Mouse (Mus musculus) lung, embryonic 16.5 days (tissue): ENCODE measurements around the gene Sin3b. TPM values are rescaled to one million over a fixed set of nuclear protein-coding genes. Genes with fewer than 3 reads are reported as not detected.

Experiments
- ATAC-seq: fragments of 200-750 bp; cut with Nextera tagmentation; 2 replicates; pipeline ENCODE4 v1.8.0; 2017; ENCODE audit warnings: low read depth, mild to moderate bottlenecking, moderate library complexity
- H3K27ac ChIP-seq: fragments of 300-500 bp; sonication (generic); 2 replicates; pipeline ENCODE4 v1.5.1; 2014; ENCODE audit warnings: mild to moderate bottlenecking, control low read depth, low read length
- H3K27me3 ChIP-seq: fragments of 300-500 bp; sonication (generic); 2 replicates; pipeline ENCODE4 v1.6.1; 2014; ENCODE audit warnings: low read depth, low read length, mixed read lengths; ENCODE audit not compliant: control insufficient read depth, insufficient read depth
- H3K36me3 ChIP-seq: fragments of 300-500 bp; sonication (generic); 2 replicates; pipeline ENCODE4 v1.6.1; 2014; ENCODE audit warnings: low read length; ENCODE audit not compliant: control insufficient read depth, insufficient read depth
- H3K4me1 ChIP-seq: fragments of 300-500 bp; sonication (generic); replicated peaks from 2 replicates; pipeline ENCODE4 v1.6.1; 2014; ENCODE audit warnings: low read length, mixed read lengths; ENCODE audit not compliant: control insufficient read depth, insufficient read depth
- H3K4me2 ChIP-seq: fragments of 300-500 bp; sonication (generic); 2 replicates; pipeline ENCODE4 v1.6.1; 2014; ENCODE audit warnings: low read depth, low read length, control low read depth
- H3K4me3 ChIP-seq: fragments of 300-500 bp; sonication (generic); 2 replicates; pipeline ENCODE4 v1.5.1; 2014; ENCODE audit warnings: mild to moderate bottlenecking, low read length, control low read depth
- H3K9ac ChIP-seq: fragments of 300-500 bp; sonication (generic); 2 replicates; pipeline ENCODE4 v1.6.1; 2014; ENCODE audit warnings: low read length, control low read depth
- H3K9me3 ChIP-seq: fragments of 300-500 bp; sonication (generic); 2 replicates; pipeline ENCODE4 v1.6.1; 2016; ENCODE audit warnings: low read length; ENCODE audit not compliant: control insufficient read depth
- WGBS: fragments of 180-500 bp; shearing (Covaris S2); extraction: QIAGEN DNeasy Blood & Tissue Kit; methylation state at CpG from one replicate; pipeline ENCODE4 v1.1.7; 2014; 5-methylcytosine and 5-hydroxymethylcytosine counted together
- polyA plus RNA-seq: library from polyadenylated mRNA; unstranded; fragments of >200 nt; fragmentation: Nextera tagmentation; extraction: Ambion mirVana; gene quantifications from 2 replicates; pipeline ENCODE4 v1.2.1, GENCODE M21; 2015

The Sin3b gene
- polyA plus RNA-seq, 1 experiment from 2014 or later, result 149 TPM

DNA sequence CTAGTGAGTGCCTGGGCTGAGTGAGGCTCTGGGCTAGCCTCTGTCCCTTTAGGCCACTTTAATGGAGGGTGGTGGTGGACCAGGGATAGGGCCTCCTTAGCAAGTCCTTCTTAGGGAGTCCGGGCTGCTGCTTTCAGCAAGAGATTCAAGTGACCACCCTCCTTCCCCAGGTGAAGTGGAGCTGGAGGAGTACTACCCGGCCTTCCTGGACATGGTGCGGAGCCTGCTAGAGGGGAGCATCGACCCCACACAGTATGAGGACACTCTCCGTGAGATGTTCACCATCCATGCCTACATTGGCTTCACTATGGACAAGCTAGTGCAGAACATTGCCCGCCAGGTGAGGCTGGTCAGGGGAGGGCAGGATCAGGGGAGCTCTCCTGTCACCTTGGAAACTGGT, 27.2 kb downstream of the Sin3b start:
- Histone ChIP-seq H3K4me3 (no peak overlapping the region), H3K4me2 (no peak overlapping the region), H3K36me3 (peaks cover 57% of the 10 kb centered on the region), H3K4me1 (no peaks in the 10 kb centered on the region), H3K27ac (no peak overlapping the region), H3K9me3 (no peaks in the 10 kb centered on the region), H3K27me3 (no peaks in the 10 kb centered on the region), H3K9ac (no peak overlapping the region)
- 97% methylated on average over 6 of the region's 6 CpGs for WGBS
- no peak for ATAC-seq

DNA sequence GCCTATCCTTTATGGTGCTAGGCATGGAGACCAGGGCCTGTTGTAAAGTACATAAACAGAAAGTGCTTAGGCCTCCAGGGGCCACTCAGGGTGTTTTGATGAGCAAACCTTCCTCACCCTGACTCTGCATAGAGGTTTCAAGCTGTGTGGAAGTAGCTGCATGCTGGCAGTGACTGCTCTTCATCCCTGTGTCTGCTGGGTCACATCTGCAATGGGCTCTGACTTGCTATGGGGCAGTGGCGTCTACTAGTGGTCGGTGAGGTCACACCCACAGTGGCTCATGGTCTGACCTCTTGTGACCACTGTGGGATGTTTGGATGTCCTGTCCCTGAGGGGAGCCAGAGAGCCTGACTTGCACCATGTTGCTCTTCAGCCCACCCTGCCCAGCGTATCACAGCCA, 28.0 kb downstream of the Sin3b start:
- Histone ChIP-seq H3K9ac (no peak overlapping the region), H3K36me3 (peaks cover 51% of the 10 kb centered on the region), H3K27me3 (no peaks in the 10 kb centered on the region), H3K27ac (no peak overlapping the region), H3K4me1 (no peaks in the 10 kb centered on the region), H3K4me3 (no peak overlapping the region), H3K4me2 (no peak overlapping the region), H3K9me3 (no peaks in the 10 kb centered on the region)
- whole genome bisulfite sequencing, result 81% methylated on average over 3 of the region's 3 CpGs
- no peak for ATAC-seq

- Histone ChIP-seq H3K27ac (no peak overlapping the region), H3K9me3 (no peaks in the 10 kb centered on the region), H3K4me3 (no peak overlapping the region), H3K27me3 (no peaks in the 10 kb centered on the region), H3K4me2 (no peak overlapping the region), H3K9ac (no peak overlapping the region), H3K36me3 (peaks cover 52% of the 10 kb centered on the region), H3K4me1 (no peaks in the 10 kb centered on the region)
- ATAC-seq, result 0 out of 2 replicates have a peak, but pooled peaks have one; percentile 17
- 77% methylated on average over 3 of the region's 3 CpGs for WGBS
These were observed 29.2 kb downstream of the Sin3b start for GRCm38 (mm10) chr8:72752289-72752688.

GRCm38 (mm10) chr8:72753165-72753564, 30.1 kb downstream of the Sin3b start:
- Histone ChIP-seq H3K27ac (no peak overlapping the region), H3K36me3 (peaks cover 52% of the 10 kb centered on the region), H3K27me3 (no peaks in the 10 kb centered on the region), H3K9ac (no peak overlapping the region), H3K4me1 (no peaks in the 10 kb centered on the region), H3K4me3 (no peak overlapping the region), H3K4me2 (no peak overlapping the region), H3K9me3 (no peaks in the 10 kb centered on the region)
- no peak for ATAC-seq
- WGBS, result 94% methylated on average over 9 of the region's 9 CpGs

GRCm38 (mm10) chr8:72753781-72754180, 30.7 kb downstream of the Sin3b start:
- Histone ChIP-seq H3K4me2 (no peak overlapping the region), H3K4me1 (no peaks in the 10 kb centered on the region), H3K36me3 (peaks cover 52% of the 10 kb centered on the region), H3K27me3 (no peaks in the 10 kb centered on the region), H3K9ac (no peak overlapping the region), H3K27ac (no peak overlapping the region), H3K9me3 (no peaks in the 10 kb centered on the region), H3K4me3 (no peak overlapping the region)
- WGBS, result 85% methylated on average over 2 of the region's 2 CpGs
- ATAC-seq, result no peak

- 96% methylated on average over 2 of the region's 2 CpGs for WGBS
- no peak overlapping the region for H3K9ac ChIP-seq
- ATAC-seq, result no peak
- no peaks in the 10 kb centered on the region for H3K9me3 ChIP-seq
- H3K4me1 ChIP-seq, result peaks cover 1% of the 10 kb centered on the region; the same call in 1 of the 2 replicates
- no peaks in the 10 kb centered on the region for H3K27me3 ChIP-seq
- H3K4me3 ChIP-seq, result no peak overlapping the region
- peaks cover 38% of the 10 kb centered on the region for H3K36me3 ChIP-seq
- no peak overlapping the region for H3K27ac ChIP-seq
- H3K4me2 ChIP-seq, result no peak overlapping the region
These were observed 32.9 kb downstream of the Sin3b start for GRCm38 (mm10) chr8:72756031-72756430.

GRCm38 (mm10) chr8:72756771-72757390, 33.8 kb downstream of the Sin3b start:
- no peak for ATAC-seq
- H3K36me3 ChIP-seq, result peaks cover 30% of the 10 kb centered on the region

GRCm38 (mm10) chr8:72757426-72758195, 34.5 kb downstream of the Sin3b start:
- Histone ChIP-seq H3K27ac (no peak overlapping the region), H3K4me2 (no peak overlapping the region), H3K4me1 (peaks cover 3% of the 10 kb centered on the region; the same call in 1 of the 2 replicates), H3K9me3 (no peaks in the 10 kb centered on the region), H3K27me3 (no peaks in the 10 kb centered on the region), H3K4me3 (no peak overlapping the region), H3K36me3 (peaks cover 29% of the 10 kb centered on the region), H3K9ac (no peak overlapping the region)
- no peak for ATAC-seq
- WGBS, result 87% methylated on average over 15 of the region's 15 CpGs

More at GRCm38 (mm10) chr8:72756771-72757390, 33.8 kb downstream of the Sin3b start:
- peaks cover 3% of the 10 kb centered on the region; the same call in 1 of the 2 replicates for H3K4me1 ChIP-seq
- no peak overlapping the region for H3K9ac ChIP-seq
- H3K27me3 ChIP-seq, result no peaks in the 10 kb centered on the region
- WGBS, result 95% methylated on average over 35 of the region's 35 CpGs
- no peak overlapping the region for H3K27ac ChIP-seq
- H3K4me3 ChIP-seq, result no peak overlapping the region
- H3K9me3 ChIP-seq, result no peaks in the 10 kb centered on the region
- H3K4me2 ChIP-seq, result no peak overlapping the region

DNA sequence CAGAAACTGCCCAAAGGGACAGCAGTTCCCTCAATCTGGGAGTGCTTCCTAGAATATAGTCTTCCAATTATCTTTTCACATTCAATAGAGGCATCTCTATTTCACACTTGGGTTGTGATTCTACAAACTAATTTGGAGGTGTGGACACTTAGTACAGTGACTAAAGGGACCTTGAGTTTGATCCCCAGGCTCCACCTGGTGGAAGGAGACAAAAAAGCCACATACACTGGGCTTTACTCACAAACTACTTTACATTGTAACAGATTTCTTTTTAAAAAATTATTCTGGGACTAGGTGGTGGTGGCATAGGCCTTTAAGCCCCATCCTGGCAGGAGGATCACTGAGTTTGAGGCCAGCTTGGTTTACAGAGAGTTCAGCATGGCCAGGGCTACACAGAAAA, 35.2 kb downstream of the Sin3b start:
- no peak overlapping the region for H3K4me3 ChIP-seq
- peaks cover 3% of the 10 kb centered on the region; the same call in 1 of the 2 replicates for H3K4me1 ChIP-seq
- H3K36me3 ChIP-seq, result peaks cover 26% of the 10 kb centered on the region
- no peaks in the 10 kb centered on the region for H3K27me3 ChIP-seq
- H3K9ac ChIP-seq, result no peak overlapping the region
- no peak for ATAC-seq
- H3K27ac ChIP-seq, result no peak overlapping the region
- H3K9me3 ChIP-seq, result no peaks in the 10 kb centered on the region
- no peak overlapping the region for H3K4me2 ChIP-seq
